Mouse (Mus musculus) MEL (cell line): ENCODE results near the gene Ankrd33b. TPM values are rescaled to one million over a fixed set of nuclear protein-coding genes. Genes with fewer than 3 reads are reported as not detected.

Experiments used
- DNase-seq: peaks from one replicate; pipeline ENCODE4 v3.0.0; 2011; ENCODE audit warnings: low read depth, low spot score
- H3K27ac ChIP-seq: 2 replicates; pipeline ENCODE4 v1.5.1; 2012; ENCODE audit warnings: low read depth, mild to moderate bottlenecking, control low read depth, low read length, moderate library complexity; ENCODE audit not compliant: control insufficient read depth
- H3K27me3 ChIP-seq, 2 experiments: fragments of 150-350 bp in 1 of 2; sonication (generic) in 1 of 2; 2 replicates each; pipeline ENCODE4 v1.6.1; 2012; ENCODE audit warnings: low read length in 2 of 2, mild to moderate bottlenecking in 2 of 2, improper control_type of control experiment in 1 of 2, moderate library complexity in 1 of 2; ENCODE audit not compliant: insufficient read depth in 2 of 2, control insufficient read depth in 1 of 2
- H3K36me3 ChIP-seq, 2 experiments: 2 replicates each; pipeline ENCODE4 v1.6.1; 2012 to 2014; ENCODE audit warnings: low read length in 2 of 2, improper control_type of control experiment in 1 of 2, inconsistent platforms in 1 of 2, mild to moderate bottlenecking in 1 of 2; ENCODE audit not compliant: insufficient read depth in 2 of 2, control insufficient read depth in 1 of 2
- H3K4me1 ChIP-seq, 2 experiments: fragments of 150-350 bp in 1 of 2; sonication (generic) in 1 of 2; 2 replicates each; pipeline ENCODE4 v1.6.1; 2012; ENCODE audit warnings: low read length in 2 of 2, improper control_type of control experiment in 1 of 2, mild to moderate bottlenecking in 1 of 2; ENCODE audit not compliant: insufficient read depth in 2 of 2, control insufficient read depth in 1 of 2
- H3K4me3 ChIP-seq, 2 experiments: fragments of 150-350 bp in 1 of 2; sonication (generic) in 1 of 2; 2 replicates each; pipeline ENCODE4 v1.5.1; 2012; ENCODE audit warnings: low read depth in 2 of 2, low read length in 2 of 2, mild to moderate bottlenecking in 2 of 2, moderate library complexity in 2 of 2, control low read depth in 1 of 2, improper control_type of control experiment in 1 of 2; ENCODE audit not compliant: control insufficient read depth in 1 of 2, insufficient read depth in 1 of 2
- H3K79me2 ChIP-seq: 2 replicates; pipeline ENCODE4 v1.6.1; 2012; ENCODE audit warnings: mild to moderate bottlenecking, low read length, moderate library complexity; ENCODE audit not compliant: control insufficient read depth, poor library complexity, insufficient read depth
- H3K9ac ChIP-seq: 2 replicates; pipeline ENCODE4 v1.6.1; 2012; ENCODE audit warnings: low read depth, mild to moderate bottlenecking, control low read depth, low read length, moderate library complexity; ENCODE audit not compliant: control insufficient read depth, poor library complexity, severe bottlenecking
- H3K9me3 ChIP-seq: fragments of 150-350 bp; sonication (generic); replicated peaks from 2 replicates; pipeline ENCODE4 v1.6.1; 2012; ENCODE audit warnings: mild to moderate bottlenecking, low read length, improper control_type of control experiment, moderate library complexity; ENCODE audit not compliant: insufficient read depth
- BHLHE40 ChIP-seq: IDR thresholded peaks from 2 replicates; pipeline ENCODE4 v1.6.1; 2012; ENCODE audit warnings: low read depth, mild to moderate bottlenecking, inconsistent platforms, low read length, improper control_type of control experiment, borderline replicate concordance
- E2F4 ChIP-seq: IDR thresholded peaks from 2 replicates; pipeline ENCODE4 v1.6.1; 2011; ENCODE audit warnings: low read depth, low read length, improper control_type of control experiment, borderline replicate concordance
- ELF1 ChIP-seq: IDR thresholded peaks from 2 replicates; pipeline ENCODE4 v1.6.1; 2014; ENCODE audit warnings: low read depth, mild to moderate bottlenecking, inconsistent platforms, low read length, improper control_type of control experiment, moderate library complexity
- EP300 ChIP-seq, 2 experiments: IDR thresholded peaks; 2 replicates each; pipeline ENCODE4 v1.6.1; 2011; ENCODE audit warnings: improper control_type of control experiment in 2 of 2, low read length in 2 of 2, low read depth in 1 of 2, mild to moderate bottlenecking in 1 of 2
- KAT2A ChIP-seq: conservative IDR thresholded peaks from 2 replicates; pipeline ENCODE4 v1.6.1; 2012; ENCODE audit warnings: low read depth, low read length, improper control_type of control experiment, inconsistent platforms
- MXI1 ChIP-seq: IDR thresholded peaks from 2 replicates; pipeline ENCODE4 v1.6.1; 2011; ENCODE audit warnings: mild to moderate bottlenecking, low read depth, low read length, improper control_type of control experiment
- MYB ChIP-seq: IDR thresholded peaks from 2 replicates; pipeline ENCODE4 v1.6.1; 2011; ENCODE audit warnings: mild to moderate bottlenecking, low read depth, low read length, improper control_type of control experiment
- MYC ChIP-seq: IDR thresholded peaks from 2 replicates; pipeline ENCODE4 v1.6.1; 2011; ENCODE audit warnings: low read depth, mild to moderate bottlenecking, low read length, improper control_type of control experiment, moderate library complexity
- NRF1 ChIP-seq: IDR thresholded peaks from 2 replicates; pipeline ENCODE4 v1.6.1; 2014; ENCODE audit warnings: low read depth, mild to moderate bottlenecking, inconsistent platforms, low read length, improper control_type of control experiment, moderate library complexity; ENCODE audit not compliant: poor library complexity, insufficient read depth, severe bottlenecking
- POLR2A ChIP-seq, 2 experiments: IDR thresholded peaks; 2 replicates each; pipeline ENCODE4 v1.6.1; 2011 to 2012; ENCODE audit warnings: low read length in 2 of 2, mild to moderate bottlenecking in 2 of 2, control low read depth in 1 of 2, improper control_type of control experiment in 1 of 2, low read depth in 1 of 2, moderate library complexity in 1 of 2; ENCODE audit not compliant: control insufficient read depth in 1 of 2, insufficient read depth in 1 of 2, poor library complexity in 1 of 2
- POLR2AphosphoS5 ChIP-seq: IDR thresholded peaks from 2 replicates; pipeline ENCODE4 v1.6.1; 2012; ENCODE audit warnings: low read depth, borderline replicate concordance, mild to moderate bottlenecking, inconsistent platforms, low read length, moderate library complexity, mixed read lengths
- RAD21 ChIP-seq: IDR thresholded peaks from 2 replicates; pipeline ENCODE4 v1.6.1; 2011; ENCODE audit warnings: mild to moderate bottlenecking, low read depth, low read length, improper control_type of control experiment
- SMC3 ChIP-seq: IDR thresholded peaks from 2 replicates; pipeline ENCODE4 v1.6.1; 2011; ENCODE audit warnings: low read depth, low read length, improper control_type of control experiment
- TCF12 ChIP-seq: IDR thresholded peaks from 2 replicates; pipeline ENCODE4 v1.6.1; 2014; ENCODE audit warnings: low read depth, mild to moderate bottlenecking, inconsistent platforms, low read length, improper control_type of control experiment, moderate library complexity
- ZKSCAN1 ChIP-seq: IDR thresholded peaks from 2 replicates; pipeline ENCODE4 v1.6.1; 2012; ENCODE audit warnings: low read depth, mild to moderate bottlenecking, inconsistent platforms, low read length, improper control_type of control experiment, moderate library complexity
- ZNF384 ChIP-seq: IDR thresholded peaks from 2 replicates; pipeline ENCODE4 v1.6.1; 2012; ENCODE audit warnings: low read depth, mild to moderate bottlenecking, inconsistent platforms, low read length, improper control_type of control experiment
- polyA plus RNA-seq, 2 experiments: library from polyadenylated mRNA; stranded (reverse) in 1 of 2; unstranded in 1 of 2; fragments of >175 nt in 1 of 2; fragments of >200 nt in 1 of 2; gene quantifications; 2 replicates each; pipeline versions ENCODE4 v1.2.1 to v1.2.4; 2012; ENCODE audit warnings: low replicate concordance in 2 of 2, low read depth in 1 of 2; ENCODE audit not compliant: insufficient read length in 2 of 2, insufficient read depth in 1 of 2, missing spikeins in 1 of 2
- total RNA-seq: library from RNA; depleted of rRNA; stranded (reverse); fragments of 300-350 nt; gene quantifications from 2 replicates; pipeline ENCODE4 v1.2.3, GENCODE M21; 2012

Gene Ankrd33b
- total and polyA plus RNA-seq, 3 experiments: 11.1 to 16.1 TPM; not detected in 1

GRCm38 (mm10) chr15:31294311-31294710, 73.2 kb downstream of the Ankrd33b start:
- peaks cover 3 to 6% of the 10 kb centered on the region in 2 experiments; a peak in 3 of 4 replicates for H3K4me1 ChIP-seq
- H3K9ac ChIP-seq: no peak overlapping the region
- H3K4me3 ChIP-seq: no peak overlapping the region
- DNase-seq: no peak
- no peak for TF ChIP-seq RAD21
- TF ChIP-seq ZNF384: no peak
- no peak for TF ChIP-seq MYC
- TF ChIP-seq POLR2AphosphoS5: no peak
- no peak for TF ChIP-seq SMC3
- no peak for TF ChIP-seq ZKSCAN1
- peaks cover 0 to 7% of the 10 kb centered on the region in 2 experiments; a peak in 2 of 4 replicates for H3K36me3 ChIP-seq
- H3K27me3 ChIP-seq: no peaks in the 10 kb centered on the region
- H3K9me3 ChIP-seq: no peaks in the 10 kb centered on the region
- no peak overlapping the region for H3K27ac ChIP-seq
- H3K79me2 ChIP-seq: no peaks in the 10 kb centered on the region

- Histone ChIP-seq H3K79me2 (no peaks in the 10 kb centered on the region), H3K27ac (no peak overlapping the region)
- TF ChIP-seq ELF1: no peak
- no peak for TF ChIP-seq TCF12
- TF ChIP-seq NRF1: no peak
- TF ChIP-seq, all 39 proteins: peak for 0
- no peak for DNase-seq
- Histone ChIP-seq H3K27me3 (no peaks in the 10 kb centered on the region), H3K4me3 (no peak overlapping the region), H3K9me3 (no peaks in the 10 kb centered on the region), H3K9ac (no peak overlapping the region), H3K4me1 (no peaks in the 10 kb centered on the region), H3K36me3 (no peaks in the 10 kb centered on the region)
Measured at GRCm38 (mm10) chr15:31292627-31293026, 74.9 kb downstream of the Ankrd33b start.

- TF ChIP-seq MXI1: no peak
- TF ChIP-seq MYC: no peak
- TF ChIP-seq ZNF384: no peak
- no peak for TF ChIP-seq MYB
- no peak for TF ChIP-seq EP300 (IDR thresholded peaks at IDR 0.05; ENCODE audit: low read depth in 1 of 2, low read length in 2 of 2)
- no peak for TF ChIP-seq BHLHE40
- TF ChIP-seq POLR2A (IDR thresholded peaks at IDR 0.05; ENCODE audit: control insufficient read depth in 1 of 2, insufficient read depth in 1 of 2, low read depth in 1 of 2, low read length in 2 of 2, poor library complexity in 1 of 2): no peak
- no peak for TF ChIP-seq TCF12
- no peak for TF ChIP-seq E2F4
- no peak for TF ChIP-seq KAT2A
- DNase-seq: no peak
- Histone ChIP-seq H3K4me3 (no peak overlapping the region), H3K79me2 (no peaks in the 10 kb centered on the region), H3K27me3 (no peaks in the 10 kb centered on the region), H3K36me3 (peaks cover 0 to 15% of the 10 kb centered on the region in 2 experiments; a peak in 2 of 4 replicates), H3K4me1 (peaks cover 6 to 17% of the 10 kb centered on the region in 2 experiments), H3K9ac (no peak overlapping the region), H3K9me3 (no peaks in the 10 kb centered on the region), H3K27ac (no peak overlapping the region)
Measured at GRCm38 (mm10) chr15:31285695-31286094, 81.8 kb downstream of the Ankrd33b start.
